Mouse (Mus musculus) ES-Bruce4 (cell line): Measurements from ENCODE around the gene Pold4.

ENCODE experiments used
- CTCF ChIP-seq: IDR thresholded peaks from one replicate; pipeline ENCODE4 v1.8.1; 2011; ENCODE audit warnings: low read depth, low read length
- EP300 ChIP-seq: IDR thresholded peaks from 2 replicates; pipeline ENCODE4 v1.6.1; 2011; ENCODE audit warnings: low read depth, low read length; ENCODE audit not compliant: insufficient read depth
- POLR2A ChIP-seq: IDR thresholded peaks from one replicate; pipeline ENCODE4 v1.8.1; 2011; ENCODE audit warnings: low read length; ENCODE audit not compliant: insufficient read depth

DNA sequence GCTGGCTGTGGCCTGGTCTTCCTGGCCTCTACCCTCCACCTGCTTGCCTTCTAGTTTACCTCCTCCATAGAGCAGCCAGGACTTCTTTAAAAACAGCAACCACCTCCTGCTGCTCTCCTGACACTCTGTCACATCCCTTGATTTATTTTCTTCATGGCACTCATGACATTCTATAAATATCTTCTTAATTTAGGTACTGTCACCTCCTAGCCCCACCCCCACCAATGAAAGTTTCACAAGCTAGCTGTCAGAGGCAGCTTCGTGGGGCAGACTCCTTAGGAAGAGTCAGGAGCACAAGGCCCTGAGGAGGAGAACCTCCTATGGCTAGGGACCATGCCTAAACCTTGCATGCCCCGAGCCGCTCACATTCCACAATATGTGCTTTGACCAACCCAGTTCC is 44.4 kb upstream of the Pold4 start:
- TF ChIP-seq CTCF (no peak), POLR2A (no peak), EP300 (no peak)
